Mouse (Mus musculus): ENCODE results near the gene Stmnd1. TPM values are rescaled to one million over a fixed set of nuclear protein-coding genes. Genes with fewer than 3 reads are reported as not detected.
"Not testable (repeated sequence)": the region's sequence is repeated elsewhere in the genome, so short reads cannot be mapped to it uniquely, and the experiment has no call there.

The Stmnd1 gene
- not detected for total RNA-seq (2021)

GRCm38 (mm10) chr13:46273453-46274110 is at the start of gene Stmnd1:
Gene Stmnd1, plus strand, starts transcription at chr13:46273721.
- DNase-seq (ENCODE audit: low spot score in 2 of 2): no peak
- intact Hi-C loops (cut with DNase I): no loop called here

GRCm38 (mm10) chr13:46226956-46227355 is 46.6 kb upstream of the Stmnd1 start:
- intact Hi-C loops (cut with DNase I): no loop called here
- no peak for DNase-seq (ENCODE audit: low spot score in 2 of 2)

GRCm38 (mm10) chr13:46227486-46227885 is 46.0 kb upstream of the Stmnd1 start:
- intact Hi-C loops (cut with DNase I): no loop called here
- peak in 1 of 2 experiments; percentile 86 for DNase-seq (ENCODE audit: low spot score in 2 of 2)

GRCm38 (mm10) chr13:46228750-46229149 is 44.8 kb upstream of the Stmnd1 start:
- intact Hi-C loops (cut with DNase I); DNase-seq (ENCODE audit: low spot score in 2 of 2): not testable (repeated sequence)

- intact Hi-C loops (cut with DNase I): no loop called here
- no peak for DNase-seq (ENCODE audit: low spot score in 2 of 2)
Measured at GRCm38 (mm10) chr13:46231514-46232085, 41.9 kb upstream of the Stmnd1 start.

- intact Hi-C loops (cut with DNase I): no loop called here
- DNase-seq (ENCODE audit: low spot score in 2 of 2): no peak
Measured at GRCm38 (mm10) chr13:46237723-46238349, 35.7 kb upstream of the Stmnd1 start.

- no peak for DNase-seq (ENCODE audit: low spot score in 2 of 2)
- intact Hi-C loops (cut with DNase I): no loop called here
Measured at GRCm38 (mm10) chr13:46238796-46239195, 34.7 kb upstream of the Stmnd1 start.

GRCm38 (mm10) chr13:46241391-46242188 is 31.9 kb upstream of the Stmnd1 start:
- intact Hi-C loops (cut with DNase I): no loop called here
- DNase-seq (ENCODE audit: low spot score in 2 of 2): peak in 1 of 2 experiments; percentile 72

GRCm38 (mm10) chr13:46253753-46254152 is 19.8 kb upstream of the Stmnd1 start:
- DNase-seq (ENCODE audit: low spot score in 2 of 2): peak; percentile 37 to 81

GRCm38 (mm10) chr13:46254171-46254570 is 19.4 kb upstream of the Stmnd1 start:
- peak in 1 of 2 experiments; percentile 64 for DNase-seq (ENCODE audit: low spot score in 2 of 2)
- intact Hi-C loops (cut with DNase I): loop anchor here (5.0 kb wide), 2 partner anchors 72 to 292 kb away; no protein-coding TSS in a partner anchor

More at GRCm38 (mm10) chr13:46253753-46254152, 19.8 kb upstream of the Stmnd1 start:
- intact Hi-C loops (cut with DNase I): loop anchor here (5.0 kb wide), 2 partner anchors 71 to 291 kb away; no protein-coding TSS in a partner anchor

- intact Hi-C loops (cut with DNase I): loop anchor here (5.0 kb wide), 2 partner anchors 158 to 718 kb away; no protein-coding TSS in a partner anchor
- no peak for DNase-seq (ENCODE audit: low spot score in 2 of 2)
Measured at GRCm38 (mm10) chr13:46255616-46256015, 17.9 kb upstream of the Stmnd1 start.

- intact Hi-C loops (cut with DNase I): loop anchor here (5.0 kb wide), 2 partner anchors 161 to 721 kb away; no protein-coding TSS in a partner anchor
- peak; percentile 77 to 88 for DNase-seq (ENCODE audit: low spot score in 2 of 2)
Measured at GRCm38 (mm10) chr13:46257847-46258246, 15.7 kb upstream of the Stmnd1 start.

- intact Hi-C loops (cut with DNase I): loop anchor here (5.0 kb wide), 2 partner anchors 162 to 722 kb away; no protein-coding TSS in a partner anchor
Measured at GRCm38 (mm10) chr13:46259526-46259925, 14.0 kb upstream of the Stmnd1 start.

GRCm38 (mm10) chr13:46261244-46261643 is 12.3 kb upstream of the Stmnd1 start:
- intact Hi-C loops (cut with DNase I): no loop called here
- DNase-seq (ENCODE audit: low spot score in 2 of 2): no peak

More at GRCm38 (mm10) chr13:46259526-46259925, 14.0 kb upstream of the Stmnd1 start:
- no peak for DNase-seq (ENCODE audit: low spot score in 2 of 2)

- intact Hi-C loops (cut with DNase I): no loop called here
- DNase-seq (ENCODE audit: low spot score in 2 of 2): no peak
Measured at GRCm38 (mm10) chr13:46267783-46268182, 5.7 kb upstream of the Stmnd1 start.

GRCm38 (mm10) chr13:46268341-46268740 is 5.2 kb upstream of the Stmnd1 start:
- DNase-seq (ENCODE audit: low spot score in 2 of 2): no peak
- intact Hi-C loops (cut with DNase I): no loop called here

GRCm38 (mm10) chr13:46268815-46269445 is 4.6 kb upstream of the Stmnd1 start:
- intact Hi-C loops (cut with DNase I): no loop called here
- peak; percentile 24 to 54 for DNase-seq (ENCODE audit: low spot score in 2 of 2)

- intact Hi-C loops (cut with DNase I): no loop called here
Measured at GRCm38 (mm10) chr13:46272811-46273452, 589 bp upstream of the Stmnd1 start.

GRCm38 (mm10) chr13:46275701-46276100 is 2.2 kb downstream of the Stmnd1 start:
- intact Hi-C loops (cut with DNase I): no loop called here
- no peak for DNase-seq (ENCODE audit: low spot score in 2 of 2)

More at GRCm38 (mm10) chr13:46272811-46273452, 589 bp upstream of the Stmnd1 start:
- DNase-seq (ENCODE audit: low spot score in 2 of 2): no peak

Data from left cerebral cortex, postnatal 25 days (tissue).